Mouse (Mus musculus) limb, embryonic 14.5 days (tissue): ENCODE data around the gene Armc5. TPM values are rescaled to one million over a fixed set of nuclear protein-coding genes. Genes with fewer than 3 reads are reported as not detected.

Experiments used
- ATAC-seq: fragments of 200-750 bp; cut with Nextera tagmentation; 2 replicates; pipeline ENCODE4 v1.8.0; 2017; ENCODE audit warnings: low read depth, moderate number of reproducible peaks, moderate TSS enrichment; ENCODE audit not compliant: low FRiP score
- DNase-seq: peaks from one replicate; pipeline ENCODE4 v3.0.0-alpha.2; 2015; ENCODE audit warnings: low spot score
- H3K27ac ChIP-seq: fragments of 300-500 bp; sonication (generic); replicated peaks from 2 replicates; pipeline ENCODE4 v1.5.1; 2014; ENCODE audit warnings: low read depth, mild to moderate bottlenecking, low read length, moderate library complexity, mixed read lengths
- H3K27me3 ChIP-seq: fragments of 300-500 bp; sonication (generic); 2 replicates; pipeline ENCODE4 v1.6.1; 2014; ENCODE audit warnings: low read length, mixed read lengths; ENCODE audit not compliant: control insufficient read depth, insufficient read depth
- H3K36me3 ChIP-seq: fragments of 300-500 bp; sonication (generic); 2 replicates; pipeline ENCODE4 v1.6.1; 2014; ENCODE audit warnings: mild to moderate bottlenecking, low read length, moderate library complexity, mixed read lengths; ENCODE audit not compliant: control insufficient read depth, insufficient read depth
- H3K4me1 ChIP-seq: fragments of 300-500 bp; sonication (generic); 2 replicates; pipeline ENCODE4 v1.6.1; 2014; ENCODE audit warnings: antibody characterized with exemption, low read length, mixed read lengths; ENCODE audit not compliant: control insufficient read depth, insufficient read depth
- H3K4me2 ChIP-seq: fragments of 300-500 bp; sonication (generic); replicated peaks from 2 replicates; pipeline ENCODE4 v1.6.1; 2014; ENCODE audit warnings: low read depth, mild to moderate bottlenecking, low read length, moderate library complexity; ENCODE audit not compliant: severe bottlenecking
- H3K4me3 ChIP-seq: fragments of 300-500 bp; sonication (generic); replicated peaks from 2 replicates; pipeline ENCODE4 v1.5.1; 2014; ENCODE audit warnings: low read length
- H3K9ac ChIP-seq: fragments of 300-500 bp; sonication (generic); 2 replicates; pipeline ENCODE4 v1.6.1; 2014; ENCODE audit warnings: mild to moderate bottlenecking, low read depth, low read length, moderate library complexity; ENCODE audit not compliant: severe bottlenecking
- H3K9me3 ChIP-seq: fragments of 300-500 bp; sonication (generic); 2 replicates; pipeline ENCODE4 v1.6.1; 2016; ENCODE audit warnings: low read length; ENCODE audit not compliant: control insufficient read depth
- POLR2A ChIP-seq: fragments of 200-500 bp; IDR thresholded peaks from 2 replicates; pipeline ENCODE4 v1.8.0; 2012; ENCODE audit warnings: inconsistent platforms, mild to moderate bottlenecking, moderate library complexity, borderline replicate concordance; ENCODE audit not compliant: insufficient read depth, insufficient read length; ENCODE audit errors: extremely low read depth
- WGBS: fragments of 180-500 bp; shearing (Covaris S2); extraction: QIAGEN DNeasy Blood & Tissue Kit; methylation state at CpG from one replicate; pipeline ENCODE4 v1.1.7; 2014; 5-methylcytosine and 5-hydroxymethylcytosine counted together
- polyA plus RNA-seq, 2 experiments: library from polyadenylated mRNA; depleted of rRNA in 1 of 2; stranded (reverse) in 1 of 2; unstranded in 1 of 2; fragments of >200 nt; fragmentation: Nextera tagmentation in 1 of 2; extraction: Ambion mirVana in 1 of 2; gene quantifications; 2 replicates each; pipeline versions ENCODE4 v1.2.1 to v1.2.3; 2012 to 2014

Gene Armc5
- polyA plus RNA-seq, 2 experiments, result 14.5 to 21.2 TPM

DNA sequence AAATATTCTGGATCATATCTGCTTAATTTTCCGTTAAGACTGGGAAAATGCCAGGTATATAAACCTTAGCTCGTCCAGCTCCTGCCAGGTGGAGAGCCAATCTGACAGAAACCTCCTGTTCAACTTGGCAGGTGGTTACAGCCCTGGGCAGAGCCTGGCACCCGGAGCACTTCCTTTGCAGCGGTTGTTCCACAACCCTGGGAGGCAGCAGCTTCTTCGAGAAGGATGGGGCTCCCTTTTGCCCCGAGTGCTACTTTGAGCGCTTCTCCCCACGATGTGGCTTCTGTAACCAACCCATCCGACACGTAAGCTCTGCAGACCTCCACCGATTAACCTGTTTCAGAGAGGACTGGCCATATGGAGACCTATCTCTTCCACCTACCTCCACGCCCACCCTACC is 14.8 kb downstream of the Armc5 start:
- ATAC-seq (no peak), DNase-seq (no peak)
- H3K27ac ChIP-seq, result no peak overlapping the region
- peak overlapping the region; percentile 45 for H3K4me2 ChIP-seq
- TF ChIP-seq POLR2A, result no peak
- H3K4me3 ChIP-seq, result 0 out of 2 replicates have a peak overlapping the region, but pooled peaks have one; percentile 15
- H3K36me3 ChIP-seq, result peaks cover 27% of the 10 kb centered on the region
- no peaks in the 10 kb centered on the region for H3K9me3 ChIP-seq
- H3K4me1 ChIP-seq, result peaks cover 18% of the 10 kb centered on the region
- H3K9ac ChIP-seq, result peak overlapping the region; percentile 13; the same call in 1 of the 2 replicates
- no peaks in the 10 kb centered on the region for H3K27me3 ChIP-seq
- WGBS, result 50% methylated on average over 12 of the region's 12 CpGs

DNA sequence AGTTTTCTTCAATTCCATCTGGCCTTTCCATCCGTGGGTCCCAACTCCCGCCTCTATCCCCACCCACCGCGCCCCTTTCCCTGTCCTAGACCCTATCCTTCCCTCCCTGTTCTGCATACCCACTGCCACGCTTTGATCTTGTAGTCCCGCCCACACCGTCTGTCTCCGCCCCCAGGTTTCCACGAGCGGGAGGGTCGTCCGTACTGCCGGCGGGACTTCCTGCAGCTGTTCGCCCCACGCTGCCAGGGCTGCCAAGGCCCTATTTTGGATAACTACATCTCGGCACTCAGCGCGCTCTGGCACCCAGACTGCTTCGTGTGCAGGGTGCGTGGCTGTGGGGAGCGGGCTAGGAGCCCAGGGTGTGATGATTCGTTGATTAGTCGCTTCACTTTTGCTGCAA is 15.5 kb downstream of the Armc5 start:
- WGBS, result 5% methylated on average over 24 of the region's 24 CpGs
- H3K9ac ChIP-seq, result peak overlapping the region; percentile 43; the same call in 1 of the 2 replicates
- peak; percentile 34; the same call in 1 of the 2 replicates for ATAC-seq
- peaks cover 17% of the 10 kb centered on the region for H3K4me1 ChIP-seq
- H3K9me3 ChIP-seq, result no peaks in the 10 kb centered on the region
- H3K27ac ChIP-seq, result no peak overlapping the region
- H3K36me3 ChIP-seq, result peaks cover 27% of the 10 kb centered on the region
- DNase-seq, result peak; percentile 40
- H3K4me2 ChIP-seq, result peak overlapping the region; percentile 45
- no peaks in the 10 kb centered on the region for H3K27me3 ChIP-seq
- no peak for TF ChIP-seq POLR2A
- H3K4me3 ChIP-seq, result peak overlapping the region; percentile 15; the same call in 1 of the 2 replicates

DNA sequence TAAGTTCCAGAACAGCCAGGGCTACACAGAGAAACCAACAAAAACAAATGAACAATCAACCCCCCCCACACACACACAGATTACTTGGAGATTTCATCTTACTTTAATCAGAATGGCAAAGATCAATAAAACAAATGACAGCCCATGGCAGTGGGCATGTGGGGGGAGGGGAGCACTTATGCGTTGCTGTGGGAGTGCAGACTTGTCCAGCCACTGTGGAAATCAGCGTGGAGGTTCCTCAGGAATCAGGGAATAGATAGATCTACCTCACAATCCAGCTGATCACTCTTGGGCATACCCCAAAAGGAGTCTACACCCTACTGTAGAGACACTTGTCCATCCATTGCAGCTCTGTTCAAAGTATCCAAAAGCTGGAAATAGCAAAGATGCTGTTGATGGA is 17.8 kb downstream of the Armc5 start:
- H3K9me3 ChIP-seq, result no peaks in the 10 kb centered on the region
- 63% methylated on average over 2 of the region's 2 CpGs for WGBS
- H3K4me2 ChIP-seq, result no peak overlapping the region
- H3K4me1 ChIP-seq, result peaks cover 10% of the 10 kb centered on the region; the same call in 1 of the 2 replicates
- no peaks in the 10 kb centered on the region for H3K27me3 ChIP-seq
- ATAC-seq, result no peak
- peaks cover 17% of the 10 kb centered on the region for H3K36me3 ChIP-seq
- no peak overlapping the region for H3K4me3 ChIP-seq
- no peak overlapping the region for H3K9ac ChIP-seq
- DNase-seq, result no peak
- H3K27ac ChIP-seq, result no peak overlapping the region
- TF ChIP-seq POLR2A, result no peak

DNA sequence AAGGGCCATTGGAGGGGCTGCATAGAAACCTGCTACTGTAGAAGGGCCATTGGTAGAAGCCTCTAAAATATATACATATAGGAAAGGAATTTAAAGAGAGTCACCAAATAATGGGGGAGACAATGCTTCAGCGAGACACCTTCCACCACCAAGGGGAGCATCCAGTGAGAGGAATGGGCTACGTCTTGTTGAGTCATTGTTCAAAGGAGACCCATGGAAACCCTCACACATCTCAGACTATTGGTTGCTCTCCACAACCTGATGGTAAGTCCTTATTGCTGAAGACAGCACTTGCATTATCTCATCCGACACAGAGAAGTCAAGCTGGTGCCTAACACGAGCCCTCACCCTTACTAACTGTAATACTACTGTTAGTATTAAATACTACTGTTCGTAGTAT is 18.6 kb downstream of the Armc5 start:
- peaks cover 12% of the 10 kb centered on the region for H3K36me3 ChIP-seq
- H3K4me2 ChIP-seq, result no peak overlapping the region
- no peaks in the 10 kb centered on the region for H3K27me3 ChIP-seq
- no peak overlapping the region for H3K9ac ChIP-seq
- no peak overlapping the region for H3K4me3 ChIP-seq
- DNase-seq, result no peak
- H3K27ac ChIP-seq, result no peak overlapping the region
- no peak for TF ChIP-seq POLR2A
- ATAC-seq, result no peak
- no peaks in the 10 kb centered on the region for H3K9me3 ChIP-seq
- 87% methylated on average over 5 of the region's 5 CpGs for WGBS
- peaks cover 10% of the 10 kb centered on the region; the same call in 1 of the 2 replicates for H3K4me1 ChIP-seq

DNA sequence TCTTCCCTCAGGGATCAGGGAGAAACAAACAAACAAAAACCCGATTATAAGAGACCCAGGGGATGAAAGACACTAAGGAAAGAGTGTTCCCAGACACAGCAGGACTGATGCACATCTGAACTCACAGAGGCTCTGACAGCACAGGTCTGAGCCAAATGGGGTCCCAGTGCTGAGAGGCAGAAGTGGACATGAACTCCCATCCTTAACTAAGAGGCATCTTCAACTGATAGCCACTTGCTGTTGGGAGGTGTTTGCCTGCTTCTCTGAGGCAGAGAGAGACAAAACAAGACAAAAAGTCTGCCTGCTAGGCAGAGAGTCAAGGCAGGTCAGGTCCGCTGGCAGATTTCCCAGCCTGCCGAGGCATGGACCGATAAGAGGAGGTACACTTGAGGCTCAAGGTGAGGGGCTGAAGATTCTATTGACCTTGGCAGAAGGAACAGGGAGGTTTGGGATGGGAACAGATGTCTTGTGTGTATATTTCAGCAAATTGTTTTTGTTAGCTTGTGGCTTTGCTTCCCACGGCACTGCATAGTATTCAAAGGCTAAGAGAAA is 19.7 kb downstream of the Armc5 start:
- no peak overlapping the region for H3K4me2 ChIP-seq
- peaks cover 9% of the 10 kb centered on the region; the same call in 1 of the 2 replicates for H3K4me1 ChIP-seq
- ATAC-seq, result no peak
- no peak overlapping the region for H3K4me3 ChIP-seq
- H3K9me3 ChIP-seq, result no peaks in the 10 kb centered on the region
- H3K27ac ChIP-seq, result no peak overlapping the region
- H3K27me3 ChIP-seq, result no peaks in the 10 kb centered on the region
- WGBS, result 54% methylated on average over 5 of the region's 5 CpGs
- DNase-seq, result no peak
- peaks cover 12% of the 10 kb centered on the region; the same call in 1 of the 2 replicates for H3K36me3 ChIP-seq
- no peak overlapping the region for H3K9ac ChIP-seq
- no peak for TF ChIP-seq POLR2A
